Mouse (Mus musculus) intestine, embryonic 15.5 days (tissue): ENCODE data around the gene Mtfr2. TPM values are rescaled to one million over a fixed set of nuclear protein-coding genes. Genes with fewer than 3 reads are reported as not detected.

ENCODE experiments used
- ATAC-seq: fragments of 200-750 bp; cut with Nextera tagmentation; 2 replicates; pipeline ENCODE4 v1.8.0; 2017; ENCODE audit warnings: moderate TSS enrichment, moderate library complexity
- H3K27ac ChIP-seq: fragments of 300-500 bp; sonication (generic); 2 replicates; pipeline ENCODE4 v1.5.1; 2015; ENCODE audit warnings: mild to moderate bottlenecking, inconsistent platforms
- H3K27me3 ChIP-seq: fragments of 300-500 bp; sonication (generic); replicated peaks from 2 replicates; pipeline ENCODE4 v1.6.1; 2015; ENCODE audit warnings: inconsistent platforms
- H3K36me3 ChIP-seq: fragments of 300-500 bp; sonication (generic); 2 replicates; pipeline ENCODE4 v1.6.1; 2015; ENCODE audit warnings: inconsistent platforms
- H3K4me1 ChIP-seq: fragments of 300-500 bp; sonication (generic); replicated peaks from 2 replicates; pipeline ENCODE4 v1.6.1; 2015; ENCODE audit warnings: inconsistent platforms
- H3K4me2 ChIP-seq: fragments of 300-500 bp; sonication (generic); replicated peaks from 2 replicates; pipeline ENCODE4 v1.6.1; 2015; ENCODE audit warnings: mild to moderate bottlenecking, inconsistent platforms
- H3K4me3 ChIP-seq: fragments of 300-500 bp; sonication (generic); replicated peaks from 2 replicates; pipeline ENCODE4 v1.5.1; 2015; ENCODE audit warnings: inconsistent platforms
- H3K9ac ChIP-seq: fragments of 300-500 bp; sonication (generic); 2 replicates; pipeline ENCODE4 v1.6.1; 2015; ENCODE audit warnings: inconsistent platforms
- H3K9me3 ChIP-seq: fragments of 300-500 bp; sonication (generic); 2 replicates; pipeline ENCODE4 v1.6.1; 2016; ENCODE audit warnings: inconsistent platforms
- WGBS: fragments of 180-500 bp; shearing (Covaris S2); methylation state at CpG from one replicate; pipeline ENCODE4 v1.1.7; 2015; 5-methylcytosine and 5-hydroxymethylcytosine counted together
- polyA plus RNA-seq: library from polyadenylated mRNA; unstranded; fragments of >200 nt; fragmentation: Nextera tagmentation; extraction: Ambion mirVana; gene quantifications from 2 replicates; pipeline ENCODE4 v1.2.1, GENCODE M21; 2015

Mtfr2 gene
- polyA plus RNA-seq, 1 experiment from 2014 or later: 2.2 TPM

DNA sequence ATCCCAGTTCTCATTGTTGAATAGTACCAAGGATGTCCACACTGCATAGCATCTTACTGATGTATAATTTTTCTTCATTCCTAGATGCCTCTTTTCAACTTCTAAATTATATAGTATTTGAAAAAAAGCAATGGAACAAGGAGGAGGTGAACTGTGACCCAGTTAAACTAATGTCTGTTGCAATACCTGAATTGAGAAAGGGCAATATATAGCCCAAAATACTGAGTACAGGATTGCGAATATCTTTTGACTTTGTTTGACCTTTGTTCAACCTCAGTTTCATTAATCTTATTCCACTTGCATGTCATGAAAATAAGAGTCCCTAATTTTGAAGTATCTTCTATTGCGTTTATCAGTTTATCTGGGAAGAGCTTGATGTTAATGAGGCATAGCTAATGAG lies 16.3 kb upstream of the Mtfr2 start:
- Histone ChIP-seq H3K9me3 (no peaks in the 10 kb centered on the region), H3K9ac (no peak overlapping the region), H3K4me2 (no peak overlapping the region), H3K27me3 (no peaks in the 10 kb centered on the region), H3K36me3 (peaks cover 16% of the 10 kb centered on the region; the same call in 1 of the 2 replicates), H3K4me1 (no peaks in the 10 kb centered on the region), H3K4me3 (no peak overlapping the region), H3K27ac (no peak overlapping the region)
- ATAC-seq: no peak
- WGBS: 90% methylated on average over 2 of the region's 2 CpGs

DNA sequence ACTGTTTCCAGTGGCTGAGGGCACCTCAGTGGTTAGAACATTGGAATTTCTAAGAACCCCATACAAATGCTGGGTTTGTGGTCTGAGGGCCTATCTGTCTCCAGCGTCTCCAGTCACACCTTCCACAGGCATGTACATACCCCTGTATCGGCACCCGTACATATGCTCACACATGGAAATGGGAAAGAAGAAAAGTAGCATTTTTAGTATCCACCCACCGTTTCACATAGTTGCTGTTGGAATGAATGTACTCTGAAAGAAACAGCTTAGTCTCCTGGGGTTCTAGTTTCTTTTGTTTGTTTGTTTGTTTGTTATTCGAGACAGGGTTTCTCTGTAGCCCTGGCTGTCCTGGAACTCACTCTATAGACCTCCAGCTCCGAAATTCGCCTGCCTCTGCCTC lies 9.7 kb upstream of the Mtfr2 start:
- H3K27ac ChIP-seq: no peak overlapping the region
- H3K4me1 ChIP-seq: no peaks in the 10 kb centered on the region
- no peak for ATAC-seq
- H3K4me3 ChIP-seq: no peak overlapping the region
- H3K9ac ChIP-seq: no peak overlapping the region
- WGBS: 89% methylated on average over 7 of the region's 7 CpGs
- no peak overlapping the region for H3K4me2 ChIP-seq
- H3K9me3 ChIP-seq: no peaks in the 10 kb centered on the region
- H3K36me3 ChIP-seq: peaks cover 21% of the 10 kb centered on the region; the same call in 1 of the 2 replicates
- no peaks in the 10 kb centered on the region for H3K27me3 ChIP-seq

DNA sequence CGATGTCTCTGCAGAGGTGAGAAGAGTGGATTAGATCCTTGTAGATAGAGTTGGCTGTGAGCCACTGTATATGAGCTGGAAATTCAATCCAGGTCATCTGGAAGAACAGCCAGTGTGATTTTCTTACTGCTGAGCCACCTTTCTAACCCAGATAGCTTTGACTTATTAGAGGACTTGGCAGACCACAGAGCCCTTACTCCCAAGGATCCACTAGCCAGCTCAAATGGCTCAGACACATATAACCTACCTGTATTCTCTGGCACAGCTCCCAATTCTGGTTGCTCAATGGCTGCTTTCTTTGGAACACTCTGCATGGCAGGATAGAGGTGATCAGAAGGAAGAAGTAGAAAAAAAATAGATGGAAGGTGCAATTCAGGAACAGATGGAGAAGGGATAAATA lies 1.8 kb upstream of the Mtfr2 start:
- Histone ChIP-seq H3K27ac (no peak overlapping the region), H3K36me3 (peaks cover 20% of the 10 kb centered on the region), H3K4me1 (no peaks in the 10 kb centered on the region; the same call in 1 of the 2 replicates), H3K4me3 (no peak overlapping the region), H3K4me2 (no peak overlapping the region), H3K27me3 (no peaks in the 10 kb centered on the region), H3K9me3 (no peaks in the 10 kb centered on the region), H3K9ac (no peak overlapping the region)
- WGBS: 74% methylated on average over 1 of the region's 1 CpGs
- no peak for ATAC-seq

GRCm38 (mm10) chr10:20348894-20349293 lies 1.3 kb downstream of the Mtfr2 start:
- no peak for ATAC-seq
- H3K4me2 ChIP-seq: 0 out of 2 replicates have a peak overlapping the region, but pooled peaks have one; percentile 84
- no peaks in the 10 kb centered on the region; the same call in 1 of the 2 replicates for H3K4me1 ChIP-seq
- H3K9ac ChIP-seq: no peak overlapping the region
- H3K27ac ChIP-seq: no peak overlapping the region
- WGBS: 92% methylated on average over 2 of the region's 2 CpGs
- H3K9me3 ChIP-seq: no peaks in the 10 kb centered on the region
- peaks cover 9% of the 10 kb centered on the region for H3K36me3 ChIP-seq
- no peak overlapping the region for H3K4me3 ChIP-seq
- no peaks in the 10 kb centered on the region for H3K27me3 ChIP-seq

- no peak for ATAC-seq
- WGBS: 63% methylated on average over 10 of the region's 10 CpGs
These were observed 14.2 kb downstream of the Mtfr2 start for GRCm38 (mm10) chr10:20361542-20362449.

GRCm38 (mm10) chr10:20362450-20363118 lies 15.0 kb downstream of the Mtfr2 start:
- Histone ChIP-seq H3K27ac (no peak overlapping the region), H3K9ac (no peak overlapping the region), H3K4me2 (no peak overlapping the region), H3K9me3 (no peaks in the 10 kb centered on the region), H3K4me3 (no peak overlapping the region), H3K27me3 (no peaks in the 10 kb centered on the region), H3K4me1 (no peaks in the 10 kb centered on the region), H3K36me3 (no peaks in the 10 kb centered on the region)
- no peak for ATAC-seq
- 65% methylated on average over 4 of the region's 4 CpGs for WGBS

More at GRCm38 (mm10) chr10:20361542-20362449, 14.2 kb downstream of the Mtfr2 start:
- H3K27me3 ChIP-seq: no peaks in the 10 kb centered on the region
- no peak overlapping the region for H3K27ac ChIP-seq
- no peaks in the 10 kb centered on the region for H3K4me1 ChIP-seq
- no peaks in the 10 kb centered on the region for H3K36me3 ChIP-seq
- H3K9me3 ChIP-seq: no peaks in the 10 kb centered on the region
- H3K4me3 ChIP-seq: no peak overlapping the region
- no peak overlapping the region for H3K9ac ChIP-seq
- no peak overlapping the region for H3K4me2 ChIP-seq

- Histone ChIP-seq H3K9ac (no peak overlapping the region), H3K4me1 (no peaks in the 10 kb centered on the region), H3K9me3 (no peaks in the 10 kb centered on the region), H3K27me3 (no peaks in the 10 kb centered on the region), H3K36me3 (no peaks in the 10 kb centered on the region), H3K27ac (no peak overlapping the region), H3K4me2 (no peak overlapping the region), H3K4me3 (no peak overlapping the region)
- WGBS: 94% methylated on average over 5 of the region's 5 CpGs
- no peak for ATAC-seq
These were observed 24.5 kb downstream of the Mtfr2 start for GRCm38 (mm10) chr10:20372046-20372445.

DNA sequence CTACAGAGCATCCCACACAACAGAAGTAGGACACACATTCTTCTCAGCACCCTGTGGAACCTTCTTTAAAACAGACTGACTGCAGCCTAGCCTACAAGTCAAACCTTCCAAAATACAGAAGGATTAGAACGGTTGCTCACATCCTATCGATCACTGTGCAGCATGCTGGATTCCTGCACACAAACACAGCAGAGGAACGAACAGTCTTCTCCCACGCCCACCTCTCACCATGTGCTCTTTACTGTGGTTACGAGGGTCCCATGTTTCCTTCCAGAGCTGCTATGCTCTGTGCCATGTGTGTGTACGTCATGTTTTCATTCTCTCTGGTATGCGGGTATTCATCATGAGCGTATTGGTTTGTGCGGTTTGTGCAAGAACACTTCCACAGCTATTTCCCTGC lies 30.1 kb downstream of the Mtfr2 start:
- 85% methylated on average over 9 of the region's 9 CpGs for WGBS
- no peak overlapping the region for H3K9ac ChIP-seq
- no peaks in the 10 kb centered on the region for H3K9me3 ChIP-seq
- no peak overlapping the region for H3K4me2 ChIP-seq
- ATAC-seq: no peak
- no peaks in the 10 kb centered on the region for H3K27me3 ChIP-seq
- no peaks in the 10 kb centered on the region for H3K36me3 ChIP-seq
- no peak overlapping the region for H3K4me3 ChIP-seq
- H3K27ac ChIP-seq: no peak overlapping the region
- no peaks in the 10 kb centered on the region for H3K4me1 ChIP-seq

- Histone ChIP-seq H3K9me3 (no peaks in the 10 kb centered on the region), H3K4me2 (no peak overlapping the region), H3K27ac (no peak overlapping the region), H3K27me3 (no peaks in the 10 kb centered on the region), H3K9ac (no peak overlapping the region), H3K36me3 (no peaks in the 10 kb centered on the region), H3K4me1 (0 out of 2 replicates have a peak, but pooled peaks cover 3% of the 10 kb centered on the region), H3K4me3 (no peak overlapping the region)
- no peak for ATAC-seq
- WGBS: 82% methylated on average over 9 of the region's 9 CpGs
These were observed 31.6 kb downstream of the Mtfr2 start for GRCm38 (mm10) chr10:20379071-20379735.

DNA sequence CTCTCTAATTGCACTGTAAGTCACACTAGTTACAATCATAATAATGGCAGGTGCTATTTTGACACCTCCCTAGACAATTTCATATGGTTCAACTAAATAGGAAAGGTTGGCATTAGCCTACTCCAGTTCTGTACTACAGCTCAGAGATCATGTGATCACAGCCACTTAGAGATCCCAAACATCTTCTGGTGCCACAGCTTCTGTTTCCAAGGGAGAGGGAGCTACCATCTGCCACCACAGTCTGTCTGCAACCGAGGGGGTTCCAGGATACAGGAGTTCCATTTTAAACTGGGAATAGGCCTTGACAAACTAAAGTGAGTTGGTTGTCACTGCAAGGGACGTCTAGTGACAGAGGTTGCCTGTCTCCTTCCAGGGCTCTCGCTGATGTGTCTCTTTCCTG lies 33.2 kb downstream of the Mtfr2 start:
- Histone ChIP-seq H3K27ac (no peak overlapping the region), H3K9me3 (no peaks in the 10 kb centered on the region), H3K9ac (no peak overlapping the region), H3K4me2 (no peak overlapping the region), H3K27me3 (no peaks in the 10 kb centered on the region), H3K36me3 (no peaks in the 10 kb centered on the region), H3K4me1 (0 out of 2 replicates have a peak, but pooled peaks cover 3% of the 10 kb centered on the region), H3K4me3 (no peak overlapping the region)
- no peak for ATAC-seq
- WGBS: 83% methylated on average over 3 of the region's 3 CpGs

DNA sequence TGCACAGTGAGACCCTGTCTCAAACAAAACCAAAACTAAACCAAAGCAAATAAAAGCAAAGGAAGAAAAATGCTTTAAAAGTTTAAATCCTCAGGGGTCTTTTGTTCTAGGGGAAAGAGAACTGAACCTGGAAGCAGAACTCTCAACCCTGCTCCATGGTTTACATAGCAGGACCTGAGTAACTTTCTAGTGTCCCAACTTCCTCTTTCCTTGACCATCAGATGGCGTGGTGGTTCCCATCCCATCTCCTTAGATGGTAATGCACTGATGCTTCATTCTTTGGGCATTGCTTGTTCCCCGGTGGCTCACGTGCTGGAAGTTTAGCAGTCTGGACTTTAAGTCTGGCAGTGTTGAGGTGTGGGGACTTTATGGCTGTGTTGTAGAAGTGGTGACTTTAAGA lies 33.8 kb downstream of the Mtfr2 start:
- no peaks in the 10 kb centered on the region for H3K27me3 ChIP-seq
- no peaks in the 10 kb centered on the region for H3K36me3 ChIP-seq
- H3K4me2 ChIP-seq: no peak overlapping the region
- no peak overlapping the region for H3K4me3 ChIP-seq
- H3K27ac ChIP-seq: no peak overlapping the region
- no peaks in the 10 kb centered on the region for H3K9me3 ChIP-seq
- no peak overlapping the region for H3K9ac ChIP-seq
- H3K4me1 ChIP-seq: 0 out of 2 replicates have a peak, but pooled peaks cover 3% of the 10 kb centered on the region
- WGBS: 84% methylated on average over 3 of the region's 3 CpGs
- ATAC-seq: no peak

GRCm38 (mm10) chr10:20382807-20383419 lies 35.3 kb downstream of the Mtfr2 start:
- Histone ChIP-seq H3K9ac (no peak overlapping the region), H3K4me2 (no peak overlapping the region), H3K4me3 (no peak overlapping the region), H3K27ac (no peak overlapping the region), H3K4me1 (0 out of 2 replicates have a peak, but pooled peaks cover 3% of the 10 kb centered on the region), H3K36me3 (no peaks in the 10 kb centered on the region), H3K27me3 (no peaks in the 10 kb centered on the region), H3K9me3 (no peaks in the 10 kb centered on the region)
- ATAC-seq: no peak
- 63% methylated on average over 6 of the region's 6 CpGs for WGBS
